ENCODE assay signal across 8 mouse cellular contexts in the genomic region with DNA sequence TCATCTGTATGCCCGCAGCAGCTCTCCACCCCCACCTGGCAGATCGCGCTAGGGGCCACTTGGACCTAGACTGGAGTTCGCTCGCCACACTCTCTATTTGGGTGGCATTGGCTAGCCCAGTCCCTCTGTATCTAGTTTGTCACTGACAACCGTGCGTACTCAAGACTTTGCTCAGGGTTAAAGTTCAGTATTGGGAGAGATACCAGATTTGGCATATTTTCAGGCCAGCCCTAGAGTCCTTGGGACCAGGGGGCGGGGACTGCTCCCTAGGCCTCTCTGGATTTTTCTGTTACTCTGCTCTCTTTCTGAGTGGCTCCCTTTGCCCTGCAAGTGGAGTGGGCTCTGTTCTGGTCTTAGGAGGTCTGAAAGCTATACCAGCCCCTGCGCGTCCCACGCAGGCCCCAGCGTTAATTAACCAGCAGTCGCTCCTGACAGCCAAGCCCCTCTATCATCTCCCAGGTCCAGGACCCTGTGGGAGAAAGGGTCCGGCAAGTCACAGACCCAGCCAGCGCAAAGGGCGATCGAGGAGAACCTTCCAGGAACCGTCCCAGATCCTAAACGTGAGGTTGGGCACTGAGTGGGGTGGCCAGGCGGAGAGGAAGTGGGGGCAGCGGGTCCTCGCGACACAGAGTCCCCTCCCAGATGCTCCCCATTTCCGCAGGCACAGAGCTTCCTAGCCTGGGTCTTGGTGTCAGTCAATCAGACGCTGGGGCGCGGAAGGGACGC. TPM values are rescaled to one million over a fixed set of nuclear protein-coding genes. Genes with fewer than 3 reads are reported as not detected.
DNase-seq lines count a peak whose midpoint lies in the region; ATAC-seq and TF ChIP-seq lines count a peak whose summit lies in the region.

TSS of gene 1600014C10Rik (plus strand) at position 256 of the 726 bp plus-strand sequence.

- H3K27me3 ChIP-seq in heart, embryonic 13.5 days (replicated peaks): no peaks in the 10 kb centered on the region
- no peaks in the 10 kb centered on the region for H3K27me3 ChIP-seq in lung, embryonic 15.5 days

- H3K4me3 ChIP-seq in embryonic fibroblast, embryonic 13.5 days (ENCODE audit: insufficient read depth, low read length): peak within 1 kb of the TSS; percentile 53
- peak within 1 kb of the TSS; percentile 71 for H3K4me3 ChIP-seq in heart, embryonic 13.5 days
- peak within 1 kb of the TSS; percentile 68 for H3K4me3 ChIP-seq in lung, embryonic 15.5 days

- peak within 1 kb of the TSS; percentile 50 for H3K27ac ChIP-seq in embryonic fibroblast, embryonic 13.5 days (ENCODE audit: insufficient read depth, low read length)
- peak within 1 kb of the TSS; percentile 88 for H3K27ac ChIP-seq in heart, embryonic 13.5 days (replicated peaks)
- H3K27ac ChIP-seq in lung, embryonic 15.5 days: peak within 1 kb of the TSS; percentile 86

- DNase-seq in cerebellum, postnatal 4 days (ENCODE audit: low spot score in 2 of 2): no peak
- peak; percentile 64 for DNase-seq in NIH3T3 (ENCODE audit: low read depth)
- DNase-seq in kidney, postnatal 14 days: peak; percentile 44
- peak; percentile 48 for DNase-seq in ovary, postnatal 36 days (ENCODE audit: low spot score)

- H3K4me1 ChIP-seq in embryonic fibroblast, embryonic 13.5 days (ENCODE audit: control insufficient read depth, insufficient read depth, low read length): no peaks in the 10 kb centered on the region
- H3K4me1 ChIP-seq in heart, embryonic 13.5 days: peaks cover 14% of the 10 kb centered on the region
- H3K4me1 ChIP-seq in lung, embryonic 15.5 days: peaks cover 14% of the 10 kb centered on the region

- no peaks in the 10 kb centered on the region for H3K36me3 ChIP-seq in heart, embryonic 13.5 days
- H3K36me3 ChIP-seq in lung, embryonic 15.5 days: no peaks in the 10 kb centered on the region

- TF ChIP-seq CTCF in embryonic fibroblast, embryonic 13.5 days (IDR thresholded peaks at IDR 0.05; ENCODE audit: borderline replicate concordance, insufficient read depth, low read length): no peak

- ATAC-seq in cerebellum, adult (ENCODE audit: insufficient number of reproducible peaks, low FRiP score, low TSS enrichment): peak; percentile 16
- ATAC-seq in heart, embryonic 13.5 days (ENCODE audit: extremely low read depth, insufficient number of reproducible peaks, low FRiP score, low TSS enrichment): no peak
- peak; percentile 43 for ATAC-seq in lung, embryonic 15.5 days (ENCODE audit: borderline replicate concordance, extremely low read depth, low FRiP score, low TSS enrichment)

- H3K9me3 ChIP-seq in heart, embryonic 13.5 days: no peaks in the 10 kb centered on the region
- no peaks in the 10 kb centered on the region for H3K9me3 ChIP-seq in lung, embryonic 15.5 days

- WGBS in heart, embryonic 13.5 days: 3% methylated on average over 28 of the region's 28 CpGs
- WGBS in lung, embryonic 15.5 days: 4% methylated on average over 28 of the region's 28 CpGs

- TF ChIP-seq POLR2A in embryonic fibroblast, embryonic 13.5 days (IDR thresholded peaks at IDR 0.05; ENCODE audit: low read depth, low read length): no peak

- peak within 1 kb of the TSS; percentile 84 for H3K9ac ChIP-seq in heart, embryonic 13.5 days
- H3K9ac ChIP-seq in lung, embryonic 15.5 days: peak within 1 kb of the TSS; percentile 63

- peak within 1 kb of the TSS; percentile 88 for H3K4me2 ChIP-seq in heart, embryonic 13.5 days
- H3K4me2 ChIP-seq in lung, embryonic 15.5 days: peak within 1 kb of the TSS; percentile 79

RNA-seq across cellular contexts. Expression of gene 1600014C10Rik, which starts in this region (rescaled TPM):
- 22.5 and 23.6 TPM in 2 replicates for polyA plus RNA-seq in embryonic fibroblast, embryonic 13.5 days (2011; ENCODE audit: insufficient read length, low read depth, missing spikeins)
- 11.9 and 12.4 TPM in 2 replicates for polyA plus RNA-seq in heart, embryonic 13.5 days (2015; fragmentation: Nextera tagmentation; extraction: Ambion mirVana)
- 16.0 and 19.0 TPM in 2 replicates for polyA plus RNA-seq in lung, embryonic 15.5 days (2015; fragmentation: Nextera tagmentation; extraction: Ambion mirVana)

Comparison
In these comparisons a context has a peak if more than half of its experiments do, and no peak if none do; other contexts are left out.
1. DNase-seq: peak in NIH3T3 (single experiment), kidney, postnatal 14 days (single experiment) and ovary, postnatal 36 days (single experiment); none in cerebellum, postnatal 4 days (0 of 2).
2. Peak in every context shown above with its lines, with median percentiles within 50 percentile points of each other: H3K27ac ChIP-seq and H3K4me3 ChIP-seq.